Mouse (Mus musculus) liver, embryonic 14.5 days (tissue): ENCODE measurements around the gene Mmp7. TPM values are rescaled to one million over a fixed set of nuclear protein-coding genes. Genes with fewer than 3 reads are reported as not detected.

ENCODE experiments used
- ATAC-seq: fragments of 200-750 bp; cut with Nextera tagmentation; 2 replicates; pipeline ENCODE4 v1.8.0; 2017; ENCODE audit warnings: moderate number of reproducible peaks, mild to moderate bottlenecking, moderate library complexity; ENCODE audit not compliant: insufficient read depth
- DNase-seq, 3 experiments: peaks; one replicate each; pipeline ENCODE4 v3.0.0-alpha.2; 2012 to 2013; ENCODE audit warnings: low read depth in 3 of 3, low spot score in 3 of 3
- H3K27ac ChIP-seq: fragments of 300-500 bp; sonication (generic); 2 replicates; pipeline ENCODE4 v1.5.1; 2014; ENCODE audit warnings: moderate library complexity, mild to moderate bottlenecking, control low read depth, inconsistent platforms
- H3K27me3 ChIP-seq: fragments of 300-500 bp; sonication (generic); 2 replicates; pipeline ENCODE4 v1.6.1; 2014; ENCODE audit warnings: mild to moderate bottlenecking, low read length, moderate library complexity; ENCODE audit not compliant: control insufficient read depth, insufficient read depth
- H3K36me3 ChIP-seq: fragments of 300-500 bp; sonication (generic); replicated peaks from 2 replicates; pipeline ENCODE4 v1.6.1; 2014; ENCODE audit warnings: low read depth; ENCODE audit not compliant: control insufficient read depth, insufficient read depth
- H3K4me1 ChIP-seq, 2 experiments: fragments of 200-500 bp in 1 of 2; fragments of 300-500 bp in 1 of 2; sonication (generic) in 1 of 2; replicated peaks; 2 replicates each; pipeline ENCODE4 v1.6.1; 2012 to 2014; ENCODE audit warnings: antibody characterized with exemption in 1 of 2, inconsistent platforms in 1 of 2, low read length in 1 of 2; ENCODE audit not compliant: control insufficient read depth in 2 of 2, insufficient read depth in 2 of 2
- H3K4me2 ChIP-seq: fragments of 300-500 bp; sonication (generic); 2 replicates; pipeline ENCODE4 v1.6.1; 2014; ENCODE audit warnings: low read depth, mild to moderate bottlenecking, control low read depth, moderate library complexity
- H3K4me3 ChIP-seq, 2 experiments: fragments of 200-500 bp in 1 of 2; fragments of 300-500 bp in 1 of 2; sonication (generic) in 1 of 2; 2 replicates each; pipeline ENCODE4 v1.5.1; 2012 to 2014; ENCODE audit warnings: low read depth in 2 of 2, low read length in 2 of 2, mild to moderate bottlenecking in 2 of 2, control low read depth in 1 of 2, inconsistent platforms in 1 of 2, moderate library complexity in 1 of 2; ENCODE audit not compliant: insufficient read depth in 1 of 2
- H3K9ac ChIP-seq: fragments of 300-500 bp; sonication (generic); replicated peaks from 2 replicates; pipeline ENCODE4 v1.6.1; 2014; ENCODE audit warnings: mild to moderate bottlenecking, control low read depth, moderate library complexity
- H3K9me3 ChIP-seq: fragments of 300-500 bp; sonication (generic); 2 replicates; pipeline ENCODE4 v1.6.1; 2016; ENCODE audit warnings: low read length, mixed read lengths; ENCODE audit not compliant: control insufficient read depth
- CTCF ChIP-seq: IDR thresholded peaks from 2 replicates; pipeline ENCODE4 v1.5.1; 2016; ENCODE audit warnings: antibody characterized with exemption, low read depth, control low read depth
- EP300 ChIP-seq: IDR thresholded peaks from 2 replicates; pipeline ENCODE4 v1.6.1; 2016; ENCODE audit warnings: antibody characterized with exemption, low read depth
- WGBS: fragments of 180-500 bp; shearing (Covaris S2); extraction: QIAGEN DNeasy Blood & Tissue Kit; methylation state at CpG from one replicate; pipeline ENCODE4 v1.1.7; 2014; ENCODE audit not compliant: insufficient replicate concordance; 5-methylcytosine and 5-hydroxymethylcytosine counted together
- polyA plus RNA-seq, 2 experiments: library from polyadenylated mRNA; depleted of rRNA in 1 of 2; stranded (reverse) in 1 of 2; unstranded in 1 of 2; fragments of >200 nt; fragmentation: Nextera tagmentation in 1 of 2; extraction: Ambion mirVana in 1 of 2; gene quantifications; 2 replicates each; pipeline versions ENCODE4 v1.2.1 to v1.2.3; 2012 to 2014

Gene Mmp7
- polyA plus RNA-seq, 2 experiments, result not detected

GRCm38 (mm10) chr9:7682081-7682618 lies 9.7 kb upstream of the Mmp7 start:
- no peak for ATAC-seq
- TF ChIP-seq EP300, result no peak
- no peak for TF ChIP-seq CTCF
- WGBS, result 61% methylated on average over 9 of the region's 9 CpGs

GRCm38 (mm10) chr9:7686024-7686423 lies 5.9 kb upstream of the Mmp7 start:
- no peaks in the 10 kb centered on the region for H3K36me3 ChIP-seq
- WGBS, result 25% methylated on average over 2 of the region's 2 CpGs

More at GRCm38 (mm10) chr9:7682081-7682618, 9.7 kb upstream of the Mmp7 start:
- Histone ChIP-seq H3K9ac (no peak overlapping the region), H3K36me3 (no peaks in the 10 kb centered on the region), H3K4me2 (no peak overlapping the region), H3K9me3 (no peaks in the 10 kb centered on the region), H3K27ac (no peak overlapping the region), H3K27me3 (no peaks in the 10 kb centered on the region), H3K4me1 (no peaks in the 10 kb centered on the region), H3K4me3 (no peak overlapping the region)
- DNase-seq, result no peak

GRCm38 (mm10) chr9:7689799-7690198 lies 2.1 kb upstream of the Mmp7 start:
- H3K4me2 ChIP-seq, result no peak overlapping the region
- ATAC-seq (no peak), DNase-seq (no peak)
- TF ChIP-seq CTCF, result no peak
- TF ChIP-seq EP300, result no peak
- H3K27ac ChIP-seq, result no peak overlapping the region
- no peaks in the 10 kb centered on the region for H3K9me3 ChIP-seq
- H3K4me1 ChIP-seq, result no peaks in the 10 kb centered on the region
- no peaks in the 10 kb centered on the region for H3K36me3 ChIP-seq
- H3K9ac ChIP-seq, result no peak overlapping the region
- WGBS, result 37% methylated on average over 6 of the region's 6 CpGs
- no peak overlapping the region for H3K4me3 ChIP-seq
- H3K27me3 ChIP-seq, result no peaks in the 10 kb centered on the region

More at GRCm38 (mm10) chr9:7686024-7686423, 5.9 kb upstream of the Mmp7 start:
- Histone ChIP-seq H3K27me3 (no peaks in the 10 kb centered on the region), H3K4me1 (no peaks in the 10 kb centered on the region), H3K9ac (no peak overlapping the region), H3K4me3 (no peak overlapping the region), H3K9me3 (no peaks in the 10 kb centered on the region), H3K4me2 (no peak overlapping the region), H3K27ac (no peak overlapping the region)
- TF ChIP-seq CTCF (no peak), EP300 (no peak)
- DNase-seq, result no peak
- no peak for ATAC-seq

GRCm38 (mm10) chr9:7693961-7694360 lies 2.1 kb downstream of the Mmp7 start:
- ATAC-seq, result no peak
- Histone ChIP-seq H3K4me2 (no peak overlapping the region), H3K9ac (no peak overlapping the region), H3K4me3 (no peak overlapping the region), H3K27ac (no peak overlapping the region), H3K36me3 (no peaks in the 10 kb centered on the region), H3K27me3 (no peaks in the 10 kb centered on the region), H3K9me3 (no peaks in the 10 kb centered on the region), H3K4me1 (no peaks in the 10 kb centered on the region)
- TF ChIP-seq EP300 (no peak), CTCF (no peak)
- whole genome bisulfite sequencing, result 66% methylated on average over 3 of the region's 3 CpGs
- DNase-seq, result no peak

GRCm38 (mm10) chr9:7695646-7696045 lies 3.8 kb downstream of the Mmp7 start:
- no peak for ATAC-seq
- Histone ChIP-seq H3K4me3 (no peak overlapping the region), H3K9me3 (no peaks in the 10 kb centered on the region), H3K9ac (no peak overlapping the region), H3K4me2 (no peak overlapping the region), H3K4me1 (no peaks in the 10 kb centered on the region), H3K36me3 (no peaks in the 10 kb centered on the region), H3K27ac (no peak overlapping the region), H3K27me3 (no peaks in the 10 kb centered on the region)
- 75% methylated on average over 3 of the region's 3 CpGs for WGBS
- no peak for DNase-seq
- TF ChIP-seq EP300 (no peak), CTCF (no peak)
